Mouse (Mus musculus) left cerebral cortex, adult 2 months (tissue): ENCODE measurements around the gene Tbc1d9b. TPM values are rescaled to one million over a fixed set of nuclear protein-coding genes. Genes with fewer than 3 reads are reported as not detected.

Source experiments
- DNase-seq, 2 experiments: peaks; one replicate each; pipeline ENCODE4 v3.0.0; 2021 to 2022; ENCODE audit warnings: low spot score in 2 of 2, mixed read lengths in 1 of 2; ENCODE audit errors: extremely low spot score in 1 of 2
- H3K27ac ChIP-seq: fragments of 200-600 bp; 2 replicates; pipeline ENCODE4 v1.8.1; 2022
- H3K4me3 ChIP-seq: fragments of 200-600 bp; 2 replicates; pipeline ENCODE4 v1.8.1; 2022
- CTCF ChIP-seq: fragments of 200-600 bp; IDR thresholded peaks from 2 replicates; pipeline ENCODE4 v1.8.1; 2022; ENCODE audit warnings: antibody characterized with exemption, mild to moderate bottlenecking, moderate library complexity
- intact Hi-C: fragments of 180-260 bp; cut with DNase I; formaldehyde crosslinking; loops from one replicate; pipeline ENCODE4 v1.15.1; 2025
- total RNA-seq, 2 experiments: library from RNA; stranded (reverse); gene quantifications; 2 replicates each; pipeline ENCODE4 v1.2.3; 2021

Gene Tbc1d9b
- total RNA-seq, 2 experiments from 2014 or later, result 118 to 124 TPM

GRCm38 (mm10) chr11:50145529-50145928 is 14.3 kb downstream of the Tbc1d9b start:
- DNase-seq, result no peak
- no peak for TF ChIP-seq CTCF
- no peak overlapping the region for H3K27ac ChIP-seq
- intact Hi-C loops, result no loop called here
- no peak overlapping the region for H3K4me3 ChIP-seq

- no peak for DNase-seq
- TF ChIP-seq CTCF, result no peak
- no peak overlapping the region for H3K4me3 ChIP-seq
- no peak overlapping the region for H3K27ac ChIP-seq
- intact Hi-C loops, result no loop called here
These were observed 14.9 kb downstream of the Tbc1d9b start for GRCm38 (mm10) chr11:50146121-50146520.

GRCm38 (mm10) chr11:50147267-50147957 is 16.2 kb downstream of the Tbc1d9b start:
- DNase-seq, result no peak
- intact Hi-C loops, result no loop called here
- Histone ChIP-seq H3K27ac (no peak overlapping the region), H3K4me3 (no peak overlapping the region)
- no peak for TF ChIP-seq CTCF

GRCm38 (mm10) chr11:50147958-50148476 is 16.8 kb downstream of the Tbc1d9b start:
- DNase-seq, result no peak
- intact Hi-C loops, result no loop called here
- H3K27ac ChIP-seq, result no peak overlapping the region
- no peak overlapping the region for H3K4me3 ChIP-seq
- TF ChIP-seq CTCF, result no peak

- H3K4me3 ChIP-seq, result no peak overlapping the region
- no peak for TF ChIP-seq CTCF
- intact Hi-C loops, result no loop called here
These were observed 18.0 kb downstream of the Tbc1d9b start for GRCm38 (mm10) chr11:50149200-50149599.

GRCm38 (mm10) chr11:50149603-50150150 is 18.5 kb downstream of the Tbc1d9b start:
- Histone ChIP-seq H3K27ac (no peak overlapping the region), H3K4me3 (no peak overlapping the region)
- no peak for TF ChIP-seq CTCF
- intact Hi-C loops, result no loop called here
- no peak for DNase-seq

More at GRCm38 (mm10) chr11:50149200-50149599, 18.0 kb downstream of the Tbc1d9b start:
- H3K27ac ChIP-seq, result no peak overlapping the region
- no peak for DNase-seq

GRCm38 (mm10) chr11:50151374-50151773 is 20.2 kb downstream of the Tbc1d9b start:
- H3K4me3 ChIP-seq, result no peak overlapping the region
- TF ChIP-seq CTCF, result no peak
- intact Hi-C loops, result no loop called here
- H3K27ac ChIP-seq, result no peak overlapping the region
- no peak for DNase-seq

- TF ChIP-seq CTCF, result no peak
- Histone ChIP-seq H3K4me3 (no peak overlapping the region), H3K27ac (no peak overlapping the region)
- DNase-seq, result no peak
- intact Hi-C loops, result no loop called here
These were observed 23.0 kb downstream of the Tbc1d9b start for GRCm38 (mm10) chr11:50154166-50154565.

GRCm38 (mm10) chr11:50154777-50155520 is 23.8 kb downstream of the Tbc1d9b start:
- DNase-seq, result no peak
- no peak; the same call in 1 of the 2 replicates for TF ChIP-seq CTCF
- Histone ChIP-seq H3K4me3 (no peak overlapping the region), H3K27ac (no peak overlapping the region)
- intact Hi-C loops, result no loop called here

- no peak for TF ChIP-seq CTCF
- DNase-seq, result no peak
- H3K4me3 ChIP-seq, result no peak overlapping the region
- intact Hi-C loops, result no loop called here
- H3K27ac ChIP-seq, result no peak overlapping the region
These were observed 24.6 kb downstream of the Tbc1d9b start for GRCm38 (mm10) chr11:50155785-50156184.

GRCm38 (mm10) chr11:50156725-50157258 is 25.6 kb downstream of the Tbc1d9b start:
- intact Hi-C loops, result no loop called here
- DNase-seq, result no peak
- no peak overlapping the region for H3K27ac ChIP-seq
- TF ChIP-seq CTCF, result no peak
- no peak overlapping the region for H3K4me3 ChIP-seq

GRCm38 (mm10) chr11:50158346-50158745 is 27.1 kb downstream of the Tbc1d9b start:
- no peak overlapping the region for H3K27ac ChIP-seq
- no peak for DNase-seq
- intact Hi-C loops, result no loop called here
- no peak for TF ChIP-seq CTCF
- H3K4me3 ChIP-seq, result no peak overlapping the region
